Mouse (Mus musculus): ENCODE measurements around the gene Kyat1. TPM values are rescaled to one million over a fixed set of nuclear protein-coding genes. Genes with fewer than 3 reads are reported as not detected.

The Kyat1 gene
- 30.0 and 42.9 TPM in 2 replicates for polyA plus RNA-seq (2012; rRNA removed)

DNA sequence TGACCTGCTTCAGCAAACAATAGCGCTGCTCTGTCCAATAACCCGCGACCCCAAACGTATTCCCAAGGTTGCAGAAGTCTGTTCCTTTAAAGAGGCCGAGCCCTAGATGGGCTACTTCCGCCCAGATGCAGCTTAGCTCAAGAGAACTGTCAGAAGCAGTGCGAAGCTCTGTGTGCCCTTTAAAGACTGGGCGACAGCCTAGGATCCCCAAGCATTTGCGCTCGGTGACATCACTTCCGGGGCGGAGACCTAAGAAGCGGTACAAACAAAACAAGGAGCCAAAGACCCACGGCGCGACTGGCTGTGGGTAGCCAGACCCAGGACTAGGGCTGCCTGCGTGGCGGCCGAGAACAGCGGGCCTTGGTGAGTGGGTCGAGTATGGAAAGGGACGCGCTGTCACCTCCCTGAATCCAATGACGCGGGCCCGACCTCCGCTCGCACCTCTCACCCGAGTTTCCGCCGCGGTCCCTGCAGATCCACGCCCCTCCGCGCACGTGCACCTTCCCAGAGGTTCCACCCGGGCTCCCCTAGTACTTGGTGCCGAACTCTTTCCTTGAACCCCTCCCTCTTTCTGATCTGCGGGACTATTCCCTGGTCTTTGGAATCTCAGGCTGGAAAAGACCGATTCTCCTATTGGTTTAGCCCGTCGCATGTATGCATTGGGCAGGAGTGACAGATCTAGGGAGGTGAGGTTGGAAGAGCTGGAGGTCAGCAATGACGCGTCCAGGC, at the start of gene Kyat1:
Gene Kyat1, minus strand, starts transcription at position 219 of the 729 bp plus-strand sequence.
- DNase-seq (ENCODE audit: low read depth): peak; percentile 99
- TF ChIP-seq CTCF (IDR thresholded peaks at IDR 0.05; ENCODE audit: borderline replicate concordance, extremely low read depth, insufficient read depth, insufficient read length): no peak
- TF ChIP-seq POLR2A (IDR thresholded peaks at IDR 0.05; ENCODE audit: borderline replicate concordance, extremely low read depth, insufficient read depth, insufficient read length, poor library complexity, severe bottlenecking): peak; percentile 50; the same call in 1 of the 2 replicates

GRCm38 (mm10) chr2:30253809-30254208, 48.2 kb upstream of the Kyat1 start:
- no peak for DNase-seq (ENCODE audit: low read depth)
- TF ChIP-seq CTCF (IDR thresholded peaks at IDR 0.05; ENCODE audit: borderline replicate concordance, extremely low read depth, insufficient read depth, insufficient read length) (no peak), POLR2A (IDR thresholded peaks at IDR 0.05; ENCODE audit: borderline replicate concordance, extremely low read depth, insufficient read depth, insufficient read length, poor library complexity, severe bottlenecking) (no peak)

GRCm38 (mm10) chr2:30252521-30252920, 46.9 kb upstream of the Kyat1 start:
- TF ChIP-seq POLR2A (IDR thresholded peaks at IDR 0.05; ENCODE audit: borderline replicate concordance, extremely low read depth, insufficient read depth, insufficient read length, poor library complexity, severe bottlenecking) (no peak), CTCF (IDR thresholded peaks at IDR 0.05; ENCODE audit: borderline replicate concordance, extremely low read depth, insufficient read depth, insufficient read length) (no peak)

DNA sequence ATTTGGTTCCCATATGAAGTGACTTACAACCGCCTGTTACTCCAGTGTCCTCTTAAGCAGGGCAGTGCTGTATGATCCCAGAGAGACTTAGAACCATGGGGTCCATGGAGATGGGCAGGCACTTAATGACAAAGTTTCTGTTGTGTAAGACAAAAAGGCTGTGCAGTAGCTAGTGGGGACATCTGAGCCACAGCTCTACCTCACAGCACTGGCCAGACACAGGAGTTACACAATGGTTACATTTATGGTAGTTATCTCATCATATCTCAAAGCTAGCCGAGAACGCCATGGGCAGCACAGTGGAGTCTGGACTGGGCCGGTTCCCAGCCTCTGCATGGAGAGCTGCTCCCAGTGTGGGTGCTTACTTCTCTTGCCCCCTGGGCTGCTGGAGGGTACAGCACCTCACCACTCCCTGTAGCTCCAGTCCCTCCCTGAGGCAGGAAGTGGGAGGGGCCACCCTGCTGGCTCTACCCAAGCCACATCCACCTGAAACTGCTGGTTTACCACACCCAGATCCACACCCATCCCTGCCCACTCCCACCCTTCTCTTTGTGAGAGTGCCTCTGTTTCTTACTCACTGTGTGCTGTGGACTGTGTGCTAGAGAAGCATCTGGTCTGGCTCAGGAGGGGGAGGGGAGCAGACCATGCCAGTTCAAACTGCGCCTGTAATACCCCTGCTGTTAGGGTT, 45.9 kb upstream of the Kyat1 start:
- no peak for TF ChIP-seq CTCF (IDR thresholded peaks at IDR 0.05; ENCODE audit: borderline replicate concordance, extremely low read depth, insufficient read depth, insufficient read length)
- TF ChIP-seq POLR2A (IDR thresholded peaks at IDR 0.05; ENCODE audit: borderline replicate concordance, extremely low read depth, insufficient read depth, insufficient read length, poor library complexity, severe bottlenecking): no peak
- no peak for DNase-seq (ENCODE audit: low read depth)

More at GRCm38 (mm10) chr2:30252521-30252920, 46.9 kb upstream of the Kyat1 start:
- DNase-seq (ENCODE audit: low read depth): no peak

GRCm38 (mm10) chr2:30250166-30251128, 44.8 kb upstream of the Kyat1 start:
- no peak for TF ChIP-seq CTCF (IDR thresholded peaks at IDR 0.05; ENCODE audit: borderline replicate concordance, extremely low read depth, insufficient read depth, insufficient read length)
- TF ChIP-seq POLR2A (IDR thresholded peaks at IDR 0.05; ENCODE audit: borderline replicate concordance, extremely low read depth, insufficient read depth, insufficient read length, poor library complexity, severe bottlenecking): no peak
- no peak for DNase-seq (ENCODE audit: low read depth)

DNA sequence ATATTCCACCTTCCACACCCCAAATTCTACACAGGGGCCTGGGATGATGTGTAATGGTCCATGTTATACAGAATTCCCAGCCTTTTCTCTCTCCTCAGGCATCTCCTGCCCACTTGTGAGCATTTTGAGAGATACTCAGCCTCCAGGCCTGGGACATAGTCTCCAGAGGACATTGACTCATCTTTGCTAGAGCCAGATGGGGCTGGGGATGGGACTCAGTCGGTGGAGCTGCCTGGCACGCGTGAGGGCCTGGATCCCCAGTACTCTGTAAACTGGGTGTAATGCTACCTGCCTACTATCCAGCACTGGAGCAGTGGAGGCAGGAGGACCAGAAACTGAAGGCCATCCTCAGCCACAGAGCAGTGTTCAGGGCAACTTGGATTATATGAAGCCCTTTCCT, 43.5 kb upstream of the Kyat1 start:
- TF ChIP-seq POLR2A (IDR thresholded peaks at IDR 0.05; ENCODE audit: borderline replicate concordance, extremely low read depth, insufficient read depth, insufficient read length, poor library complexity, severe bottlenecking): no peak
- TF ChIP-seq CTCF (IDR thresholded peaks at IDR 0.05; ENCODE audit: borderline replicate concordance, extremely low read depth, insufficient read depth, insufficient read length): no peak

DNA sequence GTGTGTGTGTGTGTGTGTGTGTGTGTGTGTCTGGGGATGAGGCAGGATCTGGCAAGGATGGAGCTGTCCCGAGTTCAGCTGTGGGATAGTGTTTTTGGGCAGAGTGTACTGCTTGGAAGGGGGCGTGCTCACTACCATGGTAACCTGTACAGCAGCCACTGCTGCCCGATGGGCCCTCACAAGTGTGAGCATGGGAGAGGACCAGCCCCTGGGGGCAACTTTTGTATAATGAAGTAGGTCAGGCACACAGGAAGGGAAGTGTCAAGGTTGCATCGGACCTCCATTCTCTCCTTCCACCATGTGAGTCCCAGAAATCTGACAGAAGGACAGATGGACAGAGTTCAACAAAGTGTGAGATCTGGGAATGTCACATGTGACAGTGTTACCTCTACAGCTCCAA, 42.0 kb upstream of the Kyat1 start:
- TF ChIP-seq CTCF (IDR thresholded peaks at IDR 0.05; ENCODE audit: borderline replicate concordance, extremely low read depth, insufficient read depth, insufficient read length): no peak
- TF ChIP-seq POLR2A (IDR thresholded peaks at IDR 0.05; ENCODE audit: borderline replicate concordance, extremely low read depth, insufficient read depth, insufficient read length, poor library complexity, severe bottlenecking): no peak
- no peak for DNase-seq (ENCODE audit: low read depth)

More for the DNA sequence above, 43.5 kb upstream of the Kyat1 start:
- no peak for DNase-seq (ENCODE audit: low read depth)

DNA sequence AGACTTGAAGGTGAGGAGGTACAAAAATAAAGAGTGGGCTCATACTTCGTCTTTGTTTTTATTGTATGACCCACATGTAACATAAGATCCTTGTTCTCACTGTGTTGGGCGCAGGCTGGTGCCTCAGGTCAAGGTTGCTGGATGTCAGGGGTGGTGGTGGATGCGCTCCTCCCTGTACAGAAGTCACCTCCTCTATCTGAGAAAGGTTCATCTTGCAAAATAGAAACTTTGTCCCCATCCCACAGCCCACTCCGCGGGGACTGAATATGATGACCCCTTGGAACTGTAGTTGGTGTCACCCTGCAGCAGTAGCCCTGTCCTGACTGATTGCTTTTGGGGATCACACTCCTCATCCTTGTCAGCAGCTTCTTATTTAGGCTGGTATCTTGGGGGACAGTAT, 41.4 kb upstream of the Kyat1 start:
- no peak for TF ChIP-seq POLR2A (IDR thresholded peaks at IDR 0.05; ENCODE audit: borderline replicate concordance, extremely low read depth, insufficient read depth, insufficient read length, poor library complexity, severe bottlenecking)
- TF ChIP-seq CTCF (IDR thresholded peaks at IDR 0.05; ENCODE audit: borderline replicate concordance, extremely low read depth, insufficient read depth, insufficient read length): no peak
- DNase-seq (ENCODE audit: low read depth): no peak

GRCm38 (mm10) chr2:30244595-30245178, 39.0 kb upstream of the Kyat1 start:
- no peak for TF ChIP-seq CTCF (IDR thresholded peaks at IDR 0.05; ENCODE audit: borderline replicate concordance, extremely low read depth, insufficient read depth, insufficient read length)
- TF ChIP-seq POLR2A (IDR thresholded peaks at IDR 0.05; ENCODE audit: borderline replicate concordance, extremely low read depth, insufficient read depth, insufficient read length, poor library complexity, severe bottlenecking): no peak
- DNase-seq (ENCODE audit: low read depth): no peak

- DNase-seq (ENCODE audit: low read depth): no peak
- TF ChIP-seq POLR2A (IDR thresholded peaks at IDR 0.05; ENCODE audit: borderline replicate concordance, extremely low read depth, insufficient read depth, insufficient read length, poor library complexity, severe bottlenecking) (no peak), CTCF (IDR thresholded peaks at IDR 0.05; ENCODE audit: borderline replicate concordance, extremely low read depth, insufficient read depth, insufficient read length) (no peak)
Measured at GRCm38 (mm10) chr2:30243391-30243790, 37.7 kb upstream of the Kyat1 start.

Measured in brain, embryonic 14.5 days (tissue).